Mouse (Mus musculus): ENCODE data around the gene Cbx5. TPM values are rescaled to one million over a fixed set of nuclear protein-coding genes. Genes with fewer than 3 reads are reported as not detected.
A peak's percentile ranks its signal among the peaks of the same experiment; 100 is the strongest.

Gene Cbx5
- polyA plus RNA-seq, 1 experiment: 221 TPM

- Histone ChIP-seq H3K27ac (ENCODE audit: insufficient read depth, low read depth, low read length) (no peak overlapping the region), H3K4me1 (ENCODE audit: control insufficient read depth, insufficient read depth, low read length) (peaks cover 5% of the 10 kb centered on the region), H3K4me3 (ENCODE audit: insufficient read depth, low read depth, low read length) (peak overlapping the region; percentile 82)
- WGBS: 7% methylated on average over 25 of the region's 25 CpGs
- TF ChIP-seq POLR2A (IDR thresholded peaks at IDR 0.05; ENCODE audit: insufficient read depth, low read depth, low read length) (peak; percentile 60; the same call in 1 of the 2 replicates), CTCF (IDR thresholded peaks at IDR 0.05; ENCODE audit: insufficient read depth, low read depth, low read length) (no peak)
These were observed 76.3 kb downstream of the Cbx5 start for GRCm38 (mm10) chr15:103163182-103163919.

- Histone ChIP-seq H3K4me3 (ENCODE audit: insufficient read depth, low read depth, low read length) (no peak overlapping the region), H3K4me1 (ENCODE audit: control insufficient read depth, insufficient read depth, low read length) (no peaks in the 10 kb centered on the region; the same call in 1 of the 2 replicates), H3K27ac (ENCODE audit: insufficient read depth, low read depth, low read length) (no peak overlapping the region)
- TF ChIP-seq CTCF (IDR thresholded peaks at IDR 0.05; ENCODE audit: insufficient read depth, low read depth, low read length): no peak
- TF ChIP-seq POLR2A (IDR thresholded peaks at IDR 0.05; ENCODE audit: insufficient read depth, low read depth, low read length): no peak
- 56% methylated on average over 10 of the region's 10 CpGs for WGBS
These were observed 82.0 kb downstream of the Cbx5 start for GRCm38 (mm10) chr15:103157585-103157984.

- TF ChIP-seq CTCF (IDR thresholded peaks at IDR 0.05; ENCODE audit: insufficient read depth, low read depth, low read length) (no peak), POLR2A (IDR thresholded peaks at IDR 0.05; ENCODE audit: insufficient read depth, low read depth, low read length) (no peak)
- no peak overlapping the region for H3K4me3 ChIP-seq (ENCODE audit: insufficient read depth, low read depth, low read length)
- 71% methylated on average over 7 of the region's 7 CpGs for WGBS
These were observed 82.7 kb downstream of the Cbx5 start for GRCm38 (mm10) chr15:103156890-103157289.

DNA sequence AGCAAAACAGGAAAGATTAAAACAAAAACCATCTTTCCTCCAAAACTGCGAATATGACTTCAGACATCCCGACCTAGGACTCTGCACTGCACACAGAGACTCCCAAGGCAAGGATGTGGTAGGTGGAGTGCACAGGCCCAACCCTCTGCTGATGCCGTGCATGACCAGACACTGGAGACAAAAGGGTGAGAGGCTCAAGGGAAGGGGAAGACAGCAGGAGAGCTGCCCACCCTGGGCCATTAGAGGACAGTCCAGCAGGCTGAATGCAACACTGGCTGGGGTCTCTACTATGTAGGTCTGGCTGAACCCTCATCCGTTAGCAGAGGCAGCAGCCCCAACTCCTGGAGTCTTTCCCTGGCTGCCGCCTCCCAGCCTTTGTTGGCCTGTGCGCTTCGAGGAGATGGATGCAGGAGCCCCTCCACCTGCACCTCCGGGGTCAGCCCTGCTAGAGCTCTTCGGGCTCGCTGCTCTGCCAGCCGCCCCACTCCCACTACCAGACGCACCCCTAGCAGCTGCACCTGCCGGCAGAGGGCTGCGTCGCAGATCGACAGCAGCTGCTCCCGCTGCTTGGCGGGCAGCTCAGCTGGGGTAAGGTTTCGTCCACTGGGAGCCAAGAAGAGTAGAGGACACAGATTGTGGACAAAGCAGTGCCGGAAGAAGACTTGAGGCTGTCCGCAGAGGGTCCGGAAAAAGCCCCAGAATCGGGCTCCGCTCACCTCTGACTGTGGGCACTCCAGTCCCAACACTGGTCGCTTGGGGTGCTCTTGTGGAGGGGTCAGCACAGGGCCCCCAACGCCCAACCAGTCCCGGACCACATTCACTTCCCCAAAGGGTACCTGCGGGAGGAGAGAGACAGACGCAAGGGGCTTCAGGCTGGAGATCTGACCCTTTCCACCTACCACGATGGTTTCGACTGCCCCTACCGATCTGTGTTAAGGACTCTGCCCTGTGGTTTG is 84.0 kb downstream of the Cbx5 start:
- H3K27ac ChIP-seq (ENCODE audit: insufficient read depth, low read depth, low read length): no peak overlapping the region
- no peak for TF ChIP-seq POLR2A (IDR thresholded peaks at IDR 0.05; ENCODE audit: insufficient read depth, low read depth, low read length)
- H3K4me3 ChIP-seq (ENCODE audit: insufficient read depth, low read depth, low read length): no peak overlapping the region
- WGBS: 63% methylated on average over 32 of the region's 32 CpGs
- H3K4me1 ChIP-seq (ENCODE audit: control insufficient read depth, insufficient read depth, low read length): no peaks in the 10 kb centered on the region

More at GRCm38 (mm10) chr15:103156890-103157289, 82.7 kb downstream of the Cbx5 start:
- no peak overlapping the region for H3K27ac ChIP-seq (ENCODE audit: insufficient read depth, low read depth, low read length)
- H3K4me1 ChIP-seq (ENCODE audit: control insufficient read depth, insufficient read depth, low read length): no peaks in the 10 kb centered on the region; the same call in 1 of the 2 replicates

DNA sequence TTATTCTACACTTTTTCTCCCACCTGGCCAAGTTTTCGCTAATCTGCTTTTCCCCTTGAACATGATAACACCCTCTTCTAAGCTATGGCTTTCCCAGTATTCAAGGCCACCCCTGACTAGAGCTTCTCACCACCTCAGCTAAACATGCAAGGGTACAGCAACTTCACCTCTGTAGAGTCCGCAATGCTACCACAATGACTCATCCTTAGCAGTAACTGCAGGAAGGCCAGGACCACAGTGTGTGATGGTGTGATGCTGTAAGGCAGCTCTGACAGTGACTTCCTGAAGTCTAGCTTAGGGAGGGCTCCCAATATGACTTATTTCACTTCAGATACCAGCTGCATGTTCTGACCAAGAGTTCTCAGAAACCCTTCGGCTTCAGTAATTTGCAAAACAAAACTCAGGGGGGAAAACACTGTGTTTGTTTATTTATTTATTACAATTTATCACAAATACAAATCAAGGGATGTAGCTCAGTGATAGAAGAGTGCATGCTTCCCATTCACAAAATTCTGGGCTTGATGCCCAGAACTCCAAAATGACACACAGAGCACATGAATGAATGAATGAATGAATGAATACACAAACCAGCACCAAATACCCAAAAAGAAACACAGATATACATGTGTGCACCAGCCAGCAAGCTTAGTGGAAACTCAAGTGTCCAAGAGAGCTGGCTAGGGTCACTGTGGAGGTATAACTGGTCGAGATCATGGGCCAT is 86.6 kb downstream of the Cbx5 start:
- no peak overlapping the region for H3K27ac ChIP-seq (ENCODE audit: insufficient read depth, low read depth, low read length)
- no peak for TF ChIP-seq POLR2A (IDR thresholded peaks at IDR 0.05; ENCODE audit: insufficient read depth, low read depth, low read length)
- no peak for TF ChIP-seq CTCF (IDR thresholded peaks at IDR 0.05; ENCODE audit: insufficient read depth, low read depth, low read length)
- WGBS: 74% methylated on average over 4 of the region's 4 CpGs
- no peak overlapping the region for H3K4me3 ChIP-seq (ENCODE audit: insufficient read depth, low read depth, low read length)
- H3K4me1 ChIP-seq (ENCODE audit: control insufficient read depth, insufficient read depth, low read length): no peaks in the 10 kb centered on the region

DNA sequence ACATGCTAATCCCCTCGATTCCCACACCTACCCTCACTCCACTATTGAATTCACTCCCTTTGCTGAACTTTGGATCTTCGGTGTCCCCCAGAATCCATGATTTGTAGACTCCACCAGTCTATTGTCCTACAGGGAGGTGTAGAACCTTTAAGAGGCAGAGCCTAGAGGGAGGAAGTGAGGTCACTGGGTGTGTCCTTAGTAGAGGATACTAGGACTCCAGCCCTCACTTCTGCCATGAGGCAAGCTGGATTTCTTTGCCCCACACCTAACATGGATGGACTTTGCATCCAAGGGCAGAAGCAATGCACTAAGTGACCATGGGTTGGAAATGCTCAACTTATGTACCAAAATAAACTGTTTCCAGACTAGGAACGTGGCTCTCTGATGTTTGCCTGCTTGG is 87.2 kb downstream of the Cbx5 start:
- WGBS: 88% methylated on average over 3 of the region's 3 CpGs
- peaks cover 3% of the 10 kb centered on the region; the same call in 1 of the 2 replicates for H3K4me1 ChIP-seq (ENCODE audit: control insufficient read depth, insufficient read depth, low read length)
- no peak for TF ChIP-seq POLR2A (IDR thresholded peaks at IDR 0.05; ENCODE audit: insufficient read depth, low read depth, low read length)
- no peak for TF ChIP-seq CTCF (IDR thresholded peaks at IDR 0.05; ENCODE audit: insufficient read depth, low read depth, low read length)

GRCm38 (mm10) chr15:103147779-103148178 is 91.8 kb downstream of the Cbx5 start:
- Histone ChIP-seq H3K4me1 (ENCODE audit: control insufficient read depth, insufficient read depth, low read length) (peaks cover 20% of the 10 kb centered on the region), H3K27ac (ENCODE audit: insufficient read depth, low read depth, low read length) (no peak overlapping the region), H3K4me3 (ENCODE audit: insufficient read depth, low read depth, low read length) (no peak overlapping the region)
- 66% methylated on average over 9 of the region's 9 CpGs for WGBS
- TF ChIP-seq CTCF (IDR thresholded peaks at IDR 0.05; ENCODE audit: insufficient read depth, low read depth, low read length) (no peak), POLR2A (IDR thresholded peaks at IDR 0.05; ENCODE audit: insufficient read depth, low read depth, low read length) (no peak)

More for the DNA sequence above, 87.2 kb downstream of the Cbx5 start:
- no peak overlapping the region for H3K4me3 ChIP-seq (ENCODE audit: insufficient read depth, low read depth, low read length)
- no peak overlapping the region for H3K27ac ChIP-seq (ENCODE audit: insufficient read depth, low read depth, low read length)

GRCm38 (mm10) chr15:103147422-103147690 is 92.3 kb downstream of the Cbx5 start:
- TF ChIP-seq CTCF (IDR thresholded peaks at IDR 0.05; ENCODE audit: insufficient read depth, low read depth, low read length) (no peak), POLR2A (IDR thresholded peaks at IDR 0.05; ENCODE audit: insufficient read depth, low read depth, low read length) (no peak)
- WGBS: 30% methylated on average over 3 of the region's 3 CpGs
- H3K4me1 ChIP-seq (ENCODE audit: control insufficient read depth, insufficient read depth, low read length): peaks cover 20% of the 10 kb centered on the region
- no peak overlapping the region for H3K4me3 ChIP-seq (ENCODE audit: insufficient read depth, low read depth, low read length)
- no peak overlapping the region for H3K27ac ChIP-seq (ENCODE audit: insufficient read depth, low read depth, low read length)

Measured in olfactory bulb, adult 2 months (tissue).